Mouse (Mus musculus): ENCODE measurements at regions not wholly inside any gene's neighbourhood (a gene's known extent, or its start where the extent isn't known, plus 50 kb on each side); places are given as distances from the start of the nearest gene placed in this dataset.

GRCm38 (mm10) chr16:85964352-85965210, 63.0 kb upstream of the Adamts5 start:
- TF ChIP-seq CTCF (IDR thresholded peaks at IDR 0.05; ENCODE audit: low read depth), result no peak
- no peak for TF ChIP-seq EP300 (IDR thresholded peaks at IDR 0.05; ENCODE audit: low read depth)

All from liver, postnatal 0 days (tissue).